Mouse (Mus musculus) bone marrow macrophage, adult 2 months (primary cell): ENCODE measurements around the gene Olfr2. TPM values are rescaled to one million over a fixed set of nuclear protein-coding genes. Genes with fewer than 3 reads are reported as not detected.

Experiments
- H3K27ac ChIP-seq: 2 replicates; pipeline ENCODE4 v1.5.1; 2012; ENCODE audit warnings: low read depth, low read length; ENCODE audit not compliant: insufficient read depth
- H3K4me1 ChIP-seq: 2 replicates; pipeline ENCODE4 v1.6.1; 2012; ENCODE audit warnings: low read length; ENCODE audit not compliant: control insufficient read depth, insufficient read depth
- H3K4me3 ChIP-seq: 2 replicates; pipeline ENCODE4 v1.5.1; 2012; ENCODE audit warnings: mild to moderate bottlenecking, low read length, moderate library complexity; ENCODE audit not compliant: insufficient read depth
- CTCF ChIP-seq: IDR thresholded peaks from 2 replicates; pipeline ENCODE4 v1.5.1; 2012; ENCODE audit warnings: low read depth, mild to moderate bottlenecking, low read length, moderate library complexity
- POLR2A ChIP-seq: IDR thresholded peaks from 2 replicates; pipeline ENCODE4 v1.6.1; 2012; ENCODE audit warnings: mild to moderate bottlenecking, low read depth, low read length, borderline replicate concordance
- polyA plus RNA-seq: library from polyadenylated mRNA; stranded (reverse); fragments of >200 nt; gene quantifications from 2 replicates; pipeline ENCODE4 v1.2.4, GENCODE M21; 2012; ENCODE audit not compliant: missing spikeins, insufficient read depth, insufficient read length

Gene Olfr2
- polyA plus RNA-seq = 0.13 TPM in 1 of 2 replicates, not detected in the other

- Histone ChIP-seq H3K4me3 (no peak within 1 kb of the TSS), H3K4me1 (no peaks in the 10 kb centered on the region), H3K27ac (no peak within 1 kb of the TSS)
- TF ChIP-seq POLR2A (no peak), CTCF (no peak)
Measured at GRCm38 (mm10) chr7:107005972-107006371, at the start of gene Olfr2. Gene Olfr2 (minus strand): TSS chr7:107006072.

DNA sequence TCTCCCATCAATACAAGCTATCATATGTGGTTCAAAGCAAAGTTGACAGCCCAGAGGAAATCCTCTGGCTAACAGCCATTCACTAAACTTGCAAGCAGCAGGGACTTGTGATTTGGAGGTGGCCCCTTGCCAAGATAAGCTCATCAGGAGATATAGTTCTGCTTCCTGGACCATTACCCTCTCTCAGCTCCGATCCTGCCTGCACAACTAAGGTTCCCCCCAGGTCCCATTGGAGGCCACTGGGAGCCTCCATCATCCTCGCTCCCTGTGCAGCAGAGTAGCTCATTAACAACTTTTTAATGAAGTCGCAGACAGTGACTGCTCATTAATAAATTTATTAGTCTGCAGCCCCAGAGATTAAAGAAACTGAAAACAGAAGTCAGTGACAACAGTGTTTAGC lies 41.7 kb upstream of the Olfr2 start:
- no peak overlapping the region for H3K27ac ChIP-seq
- TF ChIP-seq CTCF = no peak
- no peak for TF ChIP-seq POLR2A
- peak overlapping the region; percentile 23; the same call in 1 of the 2 replicates for H3K4me3 ChIP-seq
- H3K4me1 ChIP-seq = no peaks in the 10 kb centered on the region

DNA sequence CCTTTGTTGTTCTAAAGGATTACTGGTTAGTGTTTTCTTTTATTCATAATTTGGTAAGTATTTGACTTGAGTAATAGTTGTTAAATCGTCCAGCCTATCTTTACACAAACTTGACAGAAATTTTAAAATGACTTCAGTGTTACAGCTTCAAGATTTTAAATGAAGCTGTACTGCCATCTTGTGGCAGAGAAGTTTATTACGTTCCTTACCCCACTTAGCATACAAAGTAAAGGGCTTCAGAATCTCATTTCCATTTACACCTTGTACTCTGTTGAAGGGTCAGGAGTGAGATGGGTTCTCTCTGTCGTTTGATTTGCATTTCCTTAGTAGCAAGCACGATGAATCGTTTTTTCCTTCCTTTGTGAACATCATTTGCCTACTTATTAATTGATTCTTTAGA lies 40.0 kb upstream of the Olfr2 start:
- no peaks in the 10 kb centered on the region for H3K4me1 ChIP-seq
- H3K27ac ChIP-seq = no peak overlapping the region
- H3K4me3 ChIP-seq = no peak overlapping the region
- TF ChIP-seq POLR2A (no peak), CTCF (no peak)

- no peak overlapping the region for H3K4me3 ChIP-seq
- TF ChIP-seq CTCF = no peak
- TF ChIP-seq POLR2A = no peak
- H3K4me1 ChIP-seq = no peaks in the 10 kb centered on the region
- H3K27ac ChIP-seq = no peak overlapping the region
Measured at GRCm38 (mm10) chr7:107044407-107044806, 38.5 kb upstream of the Olfr2 start.

- no peaks in the 10 kb centered on the region for H3K4me1 ChIP-seq
- H3K4me3 ChIP-seq = no peak overlapping the region
- TF ChIP-seq CTCF (no peak), POLR2A (no peak)
- H3K27ac ChIP-seq = no peak overlapping the region
Measured at GRCm38 (mm10) chr7:107043136-107043535, 37.3 kb upstream of the Olfr2 start.

- no peak for TF ChIP-seq POLR2A
- TF ChIP-seq CTCF = no peak
- H3K4me1 ChIP-seq = no peaks in the 10 kb centered on the region
- H3K27ac ChIP-seq = no peak overlapping the region
- H3K4me3 ChIP-seq = no peak overlapping the region
Measured at GRCm38 (mm10) chr7:107039934-107040563, 34.2 kb upstream of the Olfr2 start.

- no peak within 1 kb of the TSS for H3K27ac ChIP-seq
- no peak within 1 kb of the TSS for H3K4me3 ChIP-seq
- no peak for TF ChIP-seq CTCF
- TF ChIP-seq POLR2A = no peak
- H3K4me1 ChIP-seq = no peaks in the 10 kb centered on the region
Measured at GRCm38 (mm10) chr7:107030874-107031273, 25.0 kb upstream of the Olfr2 start, which contains the start of gene Olfr713. Gene Olfr713 (plus strand): TSS chr7:107031174.

- no peak for TF ChIP-seq CTCF
- no peak for TF ChIP-seq POLR2A
- H3K4me1 ChIP-seq = no peaks in the 10 kb centered on the region
Measured at GRCm38 (mm10) chr7:107004169-107004568, 1.7 kb downstream of the Olfr2 start.

DNA sequence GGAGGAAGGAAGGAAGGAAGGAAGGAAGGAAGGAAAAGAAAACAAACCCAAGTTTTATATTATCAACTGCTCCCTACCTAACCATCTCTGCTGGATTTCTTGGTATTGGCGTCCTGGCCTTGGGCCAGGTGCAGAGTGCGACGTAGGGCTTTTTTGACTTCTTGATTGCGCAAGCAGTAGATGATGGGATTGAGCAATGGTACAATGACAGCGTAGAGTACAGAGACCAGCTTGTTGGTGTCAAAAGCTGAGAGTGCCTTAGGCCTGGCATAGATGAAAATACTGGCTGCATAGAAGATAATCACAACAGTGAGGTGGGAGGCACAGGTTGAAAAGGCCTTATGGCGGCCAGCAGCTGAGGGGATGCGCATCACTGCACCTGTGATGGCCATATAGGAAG lies 5.1 kb downstream of the Olfr2 start:
- TF ChIP-seq POLR2A (no peak), CTCF (no peak)
- H3K27ac ChIP-seq = no peak overlapping the region
- no peaks in the 10 kb centered on the region for H3K4me1 ChIP-seq
- H3K4me3 ChIP-seq = no peak overlapping the region

More at GRCm38 (mm10) chr7:107004169-107004568, 1.7 kb downstream of the Olfr2 start:
- H3K4me3 ChIP-seq = no peak overlapping the region
- H3K27ac ChIP-seq = no peak overlapping the region

GRCm38 (mm10) chr7:106985236-106985635 lies 20.6 kb downstream of the Olfr2 start:
- no peak for TF ChIP-seq CTCF
- TF ChIP-seq POLR2A = no peak
- Histone ChIP-seq H3K4me3 (peak overlapping the region; percentile 5; the same call in 1 of the 2 replicates), H3K4me1 (no peaks in the 10 kb centered on the region), H3K27ac (no peak overlapping the region)
